Mouse (Mus musculus): ENCODE measurements around the gene Tpra1. TPM values are rescaled to one million over a fixed set of nuclear protein-coding genes. Genes with fewer than 3 reads are reported as not detected.

The Tpra1 gene
- total RNA-seq, 2 experiments from 2014 or later, result 35.0 to 37.1 TPM

- no peak for DNase-seq
Observed at GRCm38 (mm10) chr6:88956725-88957124, 54.7 kb downstream of the Tpra1 start.

GRCm38 (mm10) chr6:88957313-88957712 is 55.3 kb downstream of the Tpra1 start:
- DNase-seq, result no peak

- no peak for DNase-seq
Observed at GRCm38 (mm10) chr6:88957801-88958211, 55.8 kb downstream of the Tpra1 start.

- no peak for DNase-seq
Observed at GRCm38 (mm10) chr6:88958305-88958704, 56.3 kb downstream of the Tpra1 start.

GRCm38 (mm10) chr6:88959834-88960233 is 57.8 kb downstream of the Tpra1 start:
- DNase-seq, result no peak

- DNase-seq, result no peak
Observed at GRCm38 (mm10) chr6:88960941-88961340, 58.9 kb downstream of the Tpra1 start.

Other genes starting within 250 kb of the Tpra1 start
- 10 to 100 TPM; 92.7 to 96.6 TPM for gene Mgll, start 177.8 kb upstream of the Tpra1 start, total RNA-seq (2021)
- gene Abtb1, start 60.3 kb upstream of the Tpra1 start, total RNA-seq (2021), result 10 to 100 TPM; 22.0 to 25.3 TPM
- 10 to 100 TPM; 15.0 to 18.8 TPM for gene Podxl2, start 27.2 kb upstream of the Tpra1 start, total RNA-seq (2021)
- 1 to 10 TPM; 4.7 to 5.6 TPM for gene Mcm2, start 3.5 kb upstream of the Tpra1 start, total RNA-seq (2021)

All from heart, adult 18-20 months (tissue).